Mouse (Mus musculus) embryo, embryonic 10.5 days (tissue): ENCODE results near the gene Rhox6.
A peak's percentile ranks its signal among the peaks of the same experiment; 100 is the strongest.
"Not testable (repeated sequence)": the region's sequence is repeated elsewhere in the genome, so short reads cannot be mapped to it uniquely, and the experiment has no call there.

Source experiments
- DNase-seq: peaks from one replicate; pipeline ENCODE4 v3.0.0-alpha.2; 2015; ENCODE audit warnings: low spot score

Rhox6 gene

DNA sequence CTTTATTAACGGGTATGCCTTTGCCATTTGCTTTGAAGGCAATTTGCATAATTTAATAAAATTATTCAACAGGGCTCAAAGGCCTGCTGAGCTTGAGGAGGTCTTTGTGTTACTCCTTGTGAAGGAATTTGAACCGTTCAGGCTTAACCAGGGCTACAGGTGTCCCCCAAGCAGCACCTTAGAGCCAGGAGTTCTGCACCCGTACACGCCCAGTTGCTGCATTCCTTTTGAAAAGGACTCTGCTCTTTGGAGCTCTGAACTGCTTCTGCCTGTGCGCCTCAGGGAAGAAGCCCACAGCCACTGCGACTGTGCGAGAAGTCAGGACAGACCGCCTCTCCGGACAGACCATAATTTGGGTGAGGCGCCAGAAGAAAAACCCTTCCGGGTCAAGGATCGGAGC, at the start of gene Rhox6:
Gene Rhox6 (plus strand): TSS at position 301 of the 400 bp plus-strand sequence.
- not testable (repeated sequence) for DNase-seq

DNA sequence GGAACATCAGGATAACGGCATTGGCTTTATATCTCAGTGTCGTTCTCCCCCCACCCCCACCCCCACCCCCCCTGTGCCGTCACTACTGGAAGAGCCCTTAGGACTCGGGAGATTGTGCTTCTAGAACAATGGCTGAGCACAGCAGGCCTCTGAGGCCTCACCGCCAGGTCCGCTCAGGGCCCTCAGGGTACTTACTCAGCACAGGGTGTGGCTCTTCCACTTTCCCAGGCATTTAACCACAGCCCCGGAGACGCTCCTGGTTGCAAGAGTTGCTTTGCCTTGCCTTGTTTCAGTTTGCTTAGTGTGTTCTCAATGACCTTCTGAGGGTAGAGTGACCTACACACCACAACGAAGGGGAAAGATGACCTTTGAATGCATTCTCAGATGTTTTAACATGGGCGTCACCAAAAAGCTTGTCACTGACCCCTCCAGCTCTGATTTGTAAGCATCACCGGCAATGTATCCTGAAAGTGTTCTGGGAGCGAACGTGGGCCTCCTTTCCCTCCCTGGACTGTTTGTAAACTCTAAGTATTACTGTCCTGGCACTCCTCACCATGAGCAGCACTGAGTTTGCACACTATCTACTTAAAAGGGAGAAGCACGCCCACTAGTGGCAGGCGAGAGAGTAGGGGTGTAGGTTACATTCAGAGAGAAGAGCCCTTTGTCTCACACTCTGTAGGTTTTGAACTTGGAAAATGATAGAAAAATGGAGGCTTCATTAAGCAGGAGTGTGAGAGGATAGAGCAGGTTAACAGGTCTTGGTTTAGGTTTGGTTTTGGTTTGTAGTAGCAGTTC, 19.2 kb upstream of the Rhox6 start:
- no peak for DNase-seq

DNA sequence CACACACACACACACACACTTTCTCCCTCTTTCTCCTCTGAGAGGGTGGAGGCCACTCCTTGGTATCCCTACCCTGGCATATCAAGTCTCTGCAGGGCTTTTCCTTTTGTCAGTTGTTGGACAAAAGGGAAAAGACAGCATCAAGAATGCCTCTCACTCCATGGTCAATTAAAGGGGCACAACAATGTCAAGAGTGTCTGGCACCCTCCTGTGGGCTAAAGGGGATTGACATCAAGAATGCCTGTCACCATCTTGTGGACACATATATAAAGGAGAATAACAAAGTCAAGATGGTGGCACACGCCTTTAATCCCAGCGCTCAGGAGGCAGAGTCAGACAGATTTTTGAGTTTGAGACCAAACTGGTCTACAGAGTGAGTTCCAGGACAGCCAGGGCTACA, 17.3 kb upstream of the Rhox6 start:
- DNase-seq = no peak

DNA sequence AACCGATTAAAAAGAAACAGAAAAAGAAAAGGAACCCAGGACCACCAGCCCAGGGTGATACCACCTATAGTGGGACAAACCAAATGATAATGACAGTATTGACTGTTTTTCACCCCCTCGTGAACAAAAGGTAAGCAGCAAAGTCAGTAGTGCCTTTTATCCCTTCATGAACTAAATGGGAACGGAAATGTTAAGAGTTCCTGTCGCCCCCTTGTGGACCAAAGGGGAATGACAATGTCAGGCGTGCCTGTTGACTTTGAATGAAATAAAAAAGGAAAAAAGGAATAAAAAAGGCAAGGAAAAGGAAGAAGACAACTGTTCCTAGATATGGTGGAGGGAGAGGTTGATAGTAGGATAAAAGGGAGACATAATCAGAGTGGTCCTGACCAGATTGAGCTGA, 15.5 kb upstream of the Rhox6 start:
- peak; percentile 55 for DNase-seq

DNA sequence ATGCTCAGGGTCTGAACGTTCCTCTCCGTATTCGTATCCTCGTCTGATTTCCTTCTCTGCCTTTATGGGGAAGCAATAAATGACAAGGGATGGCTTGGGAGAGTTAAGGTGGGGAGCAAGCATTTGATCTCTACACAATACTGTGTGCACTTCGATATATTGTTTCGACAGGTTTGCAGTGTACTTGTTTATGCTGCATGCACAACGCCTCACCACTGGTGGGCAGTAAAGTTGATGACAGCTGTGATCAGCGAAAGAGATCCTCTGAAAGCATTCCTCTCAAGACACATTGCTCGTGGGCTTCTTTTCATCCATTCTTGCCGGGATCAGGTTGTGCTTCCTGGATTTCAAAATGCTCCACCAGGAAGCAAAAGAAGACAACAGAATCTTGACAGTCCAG, 11.0 kb upstream of the Rhox6 start:
- DNase-seq = no peak

DNA sequence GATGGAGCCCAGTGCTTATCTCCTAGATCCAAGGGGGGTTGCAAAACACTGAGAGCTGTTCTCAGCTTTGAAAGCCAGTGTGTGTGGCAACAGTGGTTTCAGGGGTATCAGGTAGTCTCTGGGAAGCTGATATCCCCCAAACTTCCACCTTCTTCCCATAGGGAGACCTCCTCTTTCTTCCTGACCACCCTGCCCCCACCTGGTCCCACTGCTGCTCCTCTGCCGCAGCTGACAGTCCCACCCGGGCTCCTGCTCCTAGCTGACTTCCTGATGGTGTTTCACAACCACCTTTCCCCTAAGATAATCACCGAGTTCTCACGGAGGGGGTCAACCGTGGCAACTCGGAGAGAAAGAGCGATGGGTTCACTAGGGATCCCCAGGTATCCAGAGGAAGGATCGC, 4.7 kb downstream of the Rhox6 start, which contains the start of gene Rhox7a:
Gene Rhox7a (plus strand): TSS at position 301 of the 400 bp plus-strand sequence.
- not testable (repeated sequence) for DNase-seq

DNA sequence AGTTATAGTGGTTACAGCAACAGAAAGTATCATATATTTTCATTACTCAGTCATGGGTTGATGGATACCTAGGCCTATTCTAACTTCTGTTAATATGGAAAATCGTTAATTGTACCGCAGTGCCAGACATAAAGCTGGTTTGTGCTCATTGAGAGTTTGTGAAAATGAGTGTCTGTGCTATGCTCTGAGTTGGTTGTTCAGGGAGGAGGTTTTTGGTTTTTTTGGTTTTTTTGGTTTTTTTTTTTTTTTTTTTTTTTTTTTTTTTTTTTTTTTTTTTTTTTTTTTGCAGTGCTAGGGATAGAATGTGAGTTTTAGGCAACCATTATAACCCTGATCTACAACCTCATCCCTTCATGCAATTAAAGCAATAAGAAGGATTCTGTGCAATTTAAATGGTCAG, 44.9 kb downstream of the Rhox6 start:
- DNase-seq = no peak

DNA sequence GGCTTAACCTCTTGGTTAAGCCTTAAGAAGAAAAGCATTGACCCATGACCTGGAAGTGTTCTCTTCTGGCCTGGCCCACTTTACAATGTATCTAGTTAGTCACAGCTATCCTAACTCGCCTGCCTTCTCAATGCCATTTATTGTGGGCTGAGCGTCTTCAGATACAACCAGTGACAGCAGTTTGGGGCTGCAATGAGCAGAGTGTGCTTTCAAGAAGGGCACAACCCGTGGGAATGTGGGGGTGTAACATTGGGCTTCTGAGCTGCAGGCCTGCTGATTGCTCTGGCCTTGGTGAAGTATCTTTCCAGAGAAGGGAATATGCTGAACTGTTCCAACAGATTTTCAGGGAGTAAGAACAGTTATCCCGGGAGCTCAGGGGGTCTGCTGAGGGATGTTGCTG, 52.1 kb downstream of the Rhox6 start, which contains the start of gene Rhox8:
Gene Rhox8 (minus strand): TSS at position 101 of the 400 bp plus-strand sequence.
- DNase-seq = no peak
